In the genomic region with DNA sequence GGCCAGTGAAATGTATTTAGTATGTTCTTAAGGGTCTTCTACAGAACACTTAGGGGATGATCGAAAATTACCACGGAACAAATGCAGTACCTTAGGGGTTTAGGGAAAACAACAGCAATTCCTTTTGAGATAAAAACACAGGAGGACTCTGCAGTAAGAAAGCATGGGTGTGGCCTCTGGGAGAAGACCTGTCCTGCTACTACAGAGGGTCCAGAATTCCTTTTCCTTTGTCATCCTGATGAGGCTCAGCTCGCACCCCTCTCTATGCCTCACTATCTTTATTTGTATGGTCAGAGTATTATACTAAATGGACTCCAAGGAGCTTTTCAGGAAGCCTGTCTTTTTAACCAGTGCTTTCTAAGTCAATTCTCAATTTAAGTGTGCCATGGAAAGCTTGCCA, we compare ENCODE assay signal across 19 mouse cellular contexts.
"Had no signal": no experiment of that assay in that cellular context is flagged by ENCODE, and none has a peak within 500 bp of the region (broad histone marks: within the 10 kb centered on the region; RNA-seq: fewer than 3 reads in every experiment).

No protein-coding gene starts in this region.

- H3K9me3 ChIP-seq: liver, embryonic 15.5 days; lung, embryonic 15.5 days; megakaryocyte, embryonic 14.5 days; midbrain, embryonic 13.5 days; midbrain, embryonic 15.5 days; neural tube, embryonic 13.5 days had no signal

- H3K4me1 ChIP-seq: liver, embryonic 15.5 days; lung, embryonic 15.5 days; megakaryocyte, embryonic 14.5 days had no signal

- H3K36me3 ChIP-seq: liver, embryonic 15.5 days; lung, embryonic 15.5 days; midbrain, embryonic 13.5 days; midbrain, embryonic 15.5 days; neural tube, embryonic 13.5 days had no signal

- H3K27me3 ChIP-seq: liver, embryonic 15.5 days; lung, embryonic 15.5 days; megakaryocyte, embryonic 14.5 days; midbrain, embryonic 13.5 days; midbrain, embryonic 15.5 days; neural tube, embryonic 13.5 days had no signal

- ATAC-seq: liver, postnatal 0 days; lung, postnatal 0 days; midbrain, embryonic 13.5 days; midbrain, embryonic 15.5 days had no signal

- DNase-seq: liver, postnatal 0 days; lung, adult 2 months; lung, postnatal 14 days; lung, postnatal 36 days; right cerebral cortex, postnatal 25 days; right cerebral cortex, postnatal 4 days; spleen, adult 18-20 months; thymus, adult 18-20 months; thymus, postnatal 25 days; thymus, postnatal 4 days had no signal

- H3K4me3 ChIP-seq: liver, embryonic 15.5 days; lung, embryonic 15.5 days; megakaryocyte, embryonic 14.5 days; midbrain, embryonic 13.5 days; midbrain, embryonic 15.5 days; neural tube, embryonic 13.5 days had no signal

- H3K9ac ChIP-seq: liver, embryonic 15.5 days; liver, postnatal 0 days; lung, embryonic 15.5 days; midbrain, embryonic 13.5 days; midbrain, embryonic 15.5 days; neural tube, embryonic 13.5 days had no signal

- H3K4me2 ChIP-seq: liver, embryonic 15.5 days; lung, embryonic 15.5 days; midbrain, embryonic 11.5 days; midbrain, embryonic 13.5 days; midbrain, embryonic 15.5 days; neural tube, embryonic 13.5 days had no signal

- H3K27ac ChIP-seq: liver, embryonic 15.5 days; lung, embryonic 15.5 days; macrophage; midbrain, embryonic 13.5 days; midbrain, embryonic 15.5 days; neural tube, embryonic 13.5 days had no signal
